10 mouse cellular contexts compared by ENCODE assay signal in the genomic region with DNA sequence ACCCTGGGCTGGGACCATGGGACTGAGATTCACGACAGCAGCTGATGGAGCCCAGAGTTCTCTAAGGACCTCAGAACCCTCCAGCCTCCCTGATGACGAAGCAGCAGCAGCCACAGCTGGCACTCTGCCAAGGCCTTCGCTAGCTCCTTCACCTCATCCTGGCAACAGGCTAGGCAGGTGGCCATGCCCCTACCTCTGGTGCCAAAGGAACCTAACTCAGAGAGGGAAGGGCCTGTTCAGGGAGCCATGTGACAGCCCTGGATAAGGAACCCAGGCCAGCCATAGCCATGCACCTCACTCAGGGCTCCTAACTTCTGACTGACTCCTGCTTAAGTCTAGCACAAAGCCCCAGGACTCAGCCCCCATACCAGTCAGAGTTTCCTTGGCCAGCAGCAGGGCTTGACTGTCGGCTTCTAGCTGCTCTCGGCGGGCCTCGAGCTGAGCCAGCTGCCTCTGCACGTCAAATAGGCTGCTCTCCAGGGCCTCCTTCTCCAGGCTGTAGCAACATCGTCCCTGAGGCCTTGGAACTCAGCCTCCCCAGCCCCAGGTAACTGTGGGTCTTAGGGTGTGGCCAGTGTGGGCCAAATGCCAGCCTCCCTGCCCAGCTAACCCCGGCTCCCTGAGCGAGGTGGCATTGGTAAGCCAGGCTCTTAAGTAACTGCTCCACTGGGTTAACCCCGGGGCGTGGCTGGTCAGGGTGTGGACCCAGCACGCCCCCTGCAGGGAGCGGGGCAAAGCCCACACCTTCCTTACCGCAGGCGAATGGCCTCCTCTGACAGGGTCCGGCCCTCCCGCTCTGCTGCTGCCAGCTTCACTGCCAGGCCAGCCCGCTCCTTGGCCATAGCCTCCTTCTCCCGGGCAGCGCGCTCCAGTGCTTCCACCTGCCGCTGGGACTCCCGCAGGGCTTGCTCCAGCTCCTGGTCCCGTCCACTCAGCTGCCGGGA. TPM values are rescaled to one million over a fixed set of nuclear protein-coding genes. Genes with fewer than 3 reads are reported as not detected.
DNase-seq lines count a peak whose midpoint lies in the region; ATAC-seq lines count a peak whose summit lies in the region.
"Had no signal": no experiment of that assay in that cellular context is flagged by ENCODE, and none has a peak within 500 bp of the region (broad histone marks: within the 10 kb centered on the region; RNA-seq: fewer than 3 reads in every experiment).

No protein-coding gene starts in this region.

- H3K4me1 ChIP-seq in midbrain, embryonic 14.5 days (ENCODE audit: control insufficient read depth, insufficient read depth, low read length) = no peaks in the 10 kb centered on the region
- H3K4me1 ChIP-seq in midbrain, embryonic 15.5 days = peaks cover 4% of the 10 kb centered on the region; the same call in 1 of the 2 replicates
- H3K4me1 ChIP-seq: midbrain, embryonic 12.5 days had no signal

- H3K4me2 ChIP-seq in midbrain, embryonic 14.5 days (ENCODE audit: low read length) = no peak overlapping the region
- no peak overlapping the region for H3K4me2 ChIP-seq in midbrain, embryonic 15.5 days
- H3K4me2 ChIP-seq: heart, embryonic 15.5 days; midbrain, embryonic 12.5 days had no signal

- 72% methylated on average over 27 of the region's 27 CpGs for WGBS in midbrain, embryonic 14.5 days
- WGBS in midbrain, embryonic 15.5 days = 74% methylated on average over 27 of the region's 27 CpGs

- no peaks in the 10 kb centered on the region for H3K27me3 ChIP-seq in midbrain, embryonic 14.5 days (ENCODE audit: control insufficient read depth, insufficient read depth, low read length)
- no peaks in the 10 kb centered on the region for H3K27me3 ChIP-seq in midbrain, embryonic 15.5 days (replicated peaks)
- H3K27me3 ChIP-seq: heart, embryonic 15.5 days; midbrain, embryonic 12.5 days had no signal

- ATAC-seq in midbrain, embryonic 14.5 days (ENCODE audit: low FRiP score, low TSS enrichment) = 0 out of 2 replicates have a peak, but pooled peaks have one; percentile 28
- ATAC-seq in midbrain, embryonic 15.5 days (replicated peaks) = no peak

- no peak overlapping the region for H3K9ac ChIP-seq in midbrain, embryonic 14.5 days (replicated peaks; ENCODE audit: low read length)
- H3K9ac ChIP-seq in midbrain, embryonic 15.5 days = no peak overlapping the region
- H3K9ac ChIP-seq: heart, embryonic 15.5 days; midbrain, embryonic 12.5 days had no signal

- H3K36me3 ChIP-seq in midbrain, embryonic 14.5 days (ENCODE audit: control insufficient read depth, insufficient read depth, low read length) = peaks cover 67% of the 10 kb centered on the region
- peaks cover 7% of the 10 kb centered on the region; the same call in 1 of the 2 replicates for H3K36me3 ChIP-seq in midbrain, embryonic 15.5 days (replicated peaks)

- no peak overlapping the region for H3K4me3 ChIP-seq in midbrain, embryonic 14.5 days (replicated peaks; ENCODE audit: low read depth, low read length)
- no peak overlapping the region for H3K4me3 ChIP-seq in midbrain, embryonic 15.5 days
- H3K4me3 ChIP-seq: heart, embryonic 15.5 days; midbrain, embryonic 12.5 days had no signal

- H3K9me3 ChIP-seq in midbrain, embryonic 14.5 days (ENCODE audit: control insufficient read depth, low read length) = no peaks in the 10 kb centered on the region
- H3K9me3 ChIP-seq in midbrain, embryonic 15.5 days = no peaks in the 10 kb centered on the region
- H3K9me3 ChIP-seq: heart, embryonic 15.5 days; midbrain, embryonic 12.5 days had no signal

- DNase-seq in adrenal gland, adult (ENCODE audit: inconsistent age in 2 of 2, low spot score in 1 of 2) = peak; percentile 50 to 79
- DNase-seq in adrenal gland, postnatal 4 days (ENCODE audit: low spot score in 2 of 2) = no peak
- peak; percentile 41 for DNase-seq in midbrain, embryonic 14.5 days
- peak; percentile 76 to 84 for DNase-seq in kidney, postnatal 36 days
- DNase-seq in skeletal muscle tissue, adult 2 months (ENCODE audit: low read depth, low spot score) = peak; percentile 67
- no peak for DNase-seq in spleen, adult 18-20 months
- DNase-seq in frontal cortex, postnatal 14 days (ENCODE audit: low spot score in 2 of 2) = no peak

- H3K27ac ChIP-seq in midbrain, embryonic 14.5 days (replicated peaks; ENCODE audit: low read depth, low read length) = no peak overlapping the region
- no peak overlapping the region for H3K27ac ChIP-seq in midbrain, embryonic 15.5 days
- H3K27ac ChIP-seq: heart, embryonic 15.5 days; midbrain, embryonic 12.5 days had no signal

RNA-seq across cellular contexts. Expression of a gene that starts 23.7 kb away (rescaled TPM):
- 100 to 1,000 TPM in 1 of 2 experiments, 10 to 100 TPM in 1; 98.0 to 106 TPM for total RNA-seq in adrenal gland, postnatal 4 days (2021)
- 142 and 169 TPM in 2 replicates for polyA plus RNA-seq in midbrain, embryonic 14.5 days (2014; fragmentation: Nextera tagmentation; extraction: Ambion mirVana)
- 153 and 181 TPM in 2 replicates for polyA plus RNA-seq in midbrain, embryonic 15.5 days (2015; fragmentation: Nextera tagmentation; extraction: Ambion mirVana)

RNA-seq across cellular contexts. Expression of a gene that starts 26.5 kb away (rescaled TPM):
- 10 to 100 TPM; 16.3 to 24.0 TPM for total RNA-seq in adrenal gland, postnatal 4 days (2021)
- polyA plus RNA-seq in midbrain, embryonic 14.5 days (2014; fragmentation: Nextera tagmentation; extraction: Ambion mirVana) = 7.2 and 7.4 TPM in 2 replicates
- polyA plus RNA-seq in midbrain, embryonic 15.5 days (2015; fragmentation: Nextera tagmentation; extraction: Ambion mirVana) = 7.0 and 8.9 TPM in 2 replicates

RNA-seq across cellular contexts. Expression of a gene that starts 44.3 kb away (rescaled TPM):
- 10 to 100 TPM; 66.0 to 69.1 TPM for total RNA-seq in adrenal gland, postnatal 4 days (2021)
- 38.4 and 43.3 TPM in 2 replicates for polyA plus RNA-seq in midbrain, embryonic 14.5 days (2014; fragmentation: Nextera tagmentation; extraction: Ambion mirVana)
- 55.9 and 56.0 TPM in 2 replicates for polyA plus RNA-seq in midbrain, embryonic 15.5 days (2015; fragmentation: Nextera tagmentation; extraction: Ambion mirVana)

RNA-seq across cellular contexts. Expression of a gene that starts 47.2 kb away (rescaled TPM):
- total RNA-seq in adrenal gland, postnatal 4 days (2021) = 10 to 100 TPM; 58.8 to 63.5 TPM
- polyA plus RNA-seq in midbrain, embryonic 14.5 days (2014; fragmentation: Nextera tagmentation; extraction: Ambion mirVana) = 162 and 173 TPM in 2 replicates
- 189 and 193 TPM in 2 replicates for polyA plus RNA-seq in midbrain, embryonic 15.5 days (2015; fragmentation: Nextera tagmentation; extraction: Ambion mirVana)

RNA-seq across cellular contexts. Expression of a gene that starts 54.3 kb away (rescaled TPM):
- under 1 TPM; 0.68 to 0.81 TPM for total RNA-seq in adrenal gland, postnatal 4 days (2021)
- 0.24 TPM in 1 of 2 replicates, not detected in the other for polyA plus RNA-seq in midbrain, embryonic 14.5 days (2014; fragmentation: Nextera tagmentation; extraction: Ambion mirVana)
- polyA plus RNA-seq in midbrain, embryonic 15.5 days (2015; fragmentation: Nextera tagmentation; extraction: Ambion mirVana) = 0.27 and 0.87 TPM in 2 replicates

Comparison
In these comparisons a context has a peak if more than half of its experiments do, and no peak if none do; other contexts are left out.
1. DNase-seq: peak in adrenal gland, adult (2 of 2), midbrain, embryonic 14.5 days (single experiment), kidney, postnatal 36 days (2 of 2) and skeletal muscle tissue, adult 2 months (single experiment); none in adrenal gland, postnatal 4 days (0 of 2), spleen, adult 18-20 months (0 of 2) and frontal cortex, postnatal 14 days (0 of 2).